Mouse (Mus musculus): ENCODE results near the gene Islr. TPM values are rescaled to one million over a fixed set of nuclear protein-coding genes. Genes with fewer than 3 reads are reported as not detected.

The Islr gene
- total and polyA plus RNA-seq, 3 experiments = not detected

DNA sequence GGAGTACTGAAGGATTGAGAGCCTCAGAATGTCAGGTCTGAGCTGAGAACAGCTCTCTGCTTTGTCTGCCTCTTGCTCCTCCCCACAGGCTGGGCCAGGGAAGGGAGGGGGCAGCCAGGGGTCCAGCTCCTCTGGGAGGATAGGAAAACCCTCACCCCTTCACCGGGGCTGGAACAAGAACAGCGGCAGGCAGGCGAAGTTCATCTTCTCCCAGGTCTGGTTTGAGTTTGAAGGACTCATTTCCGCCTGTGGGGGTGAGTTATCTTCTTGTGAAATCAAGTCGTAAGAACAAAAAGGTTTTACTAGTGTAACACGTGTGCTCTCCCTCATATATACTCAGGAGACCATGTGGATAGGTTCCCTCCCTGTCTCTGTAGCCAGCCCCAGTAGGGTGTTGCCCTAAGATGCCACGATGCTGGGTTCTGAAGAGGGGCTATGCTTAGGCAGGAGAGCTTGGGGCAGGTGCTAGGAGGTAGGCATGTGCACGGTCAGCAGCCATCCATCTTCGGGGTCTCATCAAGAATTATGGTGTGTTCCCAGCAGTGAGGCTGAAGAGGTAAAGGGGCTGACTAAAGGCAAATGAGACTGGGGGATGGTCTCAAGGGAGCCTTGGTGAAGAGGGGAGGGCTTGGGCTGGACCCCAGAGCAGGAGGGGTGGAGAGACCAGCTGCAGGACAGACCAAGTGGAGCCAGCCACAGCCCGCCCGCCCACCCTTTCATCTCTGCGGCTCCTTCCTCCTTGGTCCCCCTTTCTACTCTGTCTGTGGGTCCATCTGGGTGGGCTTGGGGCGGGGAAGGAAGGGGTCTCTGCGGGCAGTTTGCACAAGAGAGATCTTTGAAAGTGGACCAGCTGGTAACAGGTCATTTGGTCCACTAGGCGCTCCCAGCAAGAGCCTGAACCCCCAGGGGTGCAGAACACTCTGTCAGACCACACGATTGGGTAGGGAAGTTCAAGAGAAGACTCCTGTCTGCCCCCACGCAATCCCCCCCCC is 69.9 kb downstream of the Islr start:
- Histone ChIP-seq H3K4me1 (ENCODE audit: control insufficient read depth in 1 of 2, insufficient read depth in 2 of 2, low read length in 2 of 2) (no peaks in the 10 kb centered on the region), H3K9me3 (replicated peaks; ENCODE audit: insufficient read depth, low read length) (no peaks in the 10 kb centered on the region), H3K27ac (ENCODE audit: control insufficient read depth, low read depth, low read length) (no peak overlapping the region), H3K9ac (ENCODE audit: control insufficient read depth, low read depth, low read length, poor library complexity, severe bottlenecking) (no peak overlapping the region), H3K4me3 (ENCODE audit: control insufficient read depth in 1 of 2, insufficient read depth in 1 of 2, low read depth in 2 of 2, low read length in 2 of 2) (no peak overlapping the region), H3K36me3 (ENCODE audit: control insufficient read depth in 1 of 2, insufficient read depth in 2 of 2, low read length in 2 of 2) (no peaks in the 10 kb centered on the region), H3K79me2 (ENCODE audit: control insufficient read depth, insufficient read depth, low read length, poor library complexity) (no peaks in the 10 kb centered on the region), H3K27me3 (ENCODE audit: control insufficient read depth in 1 of 2, insufficient read depth in 2 of 2, low read length in 2 of 2) (peaks cover 4 to 19% of the 10 kb centered on the region in 2 experiments; a peak in 3 of 4 replicates)
- no peak for DNase-seq (ENCODE audit: low read depth, low spot score)
- TF ChIP-seq MYB (IDR thresholded peaks at IDR 0.05; ENCODE audit: low read depth, low read length) = no peak
- no peak for TF ChIP-seq CHD2 (IDR thresholded peaks at IDR 0.05; ENCODE audit: low read length)
- no peak for TF ChIP-seq CTCF (IDR thresholded peaks at IDR 0.05 in 2 of 3, conservative IDR thresholded peaks at IDR 0.05 in 1 of 3; ENCODE audit: control insufficient read depth in 1 of 3, insufficient read depth in 1 of 3, low read depth in 2 of 3, low read length in 3 of 3, poor library complexity in 1 of 3, severe bottlenecking in 1 of 3)
- no peak for TF ChIP-seq TBP (IDR thresholded peaks at IDR 0.05; ENCODE audit: low read depth, low read length)
- no peak for TF ChIP-seq BHLHE40 (IDR thresholded peaks at IDR 0.05; ENCODE audit: borderline replicate concordance, low read depth, low read length)
- no peak for TF ChIP-seq TAL1 (IDR thresholded peaks at IDR 0.05; ENCODE audit: low read length)
- TF ChIP-seq ZKSCAN1 (IDR thresholded peaks at IDR 0.05; ENCODE audit: low read depth, low read length) = no peak
- no peak for TF ChIP-seq CHD1 (IDR thresholded peaks at IDR 0.05; ENCODE audit: low read depth, low read length)
- TF ChIP-seq RAD21 (IDR thresholded peaks at IDR 0.05; ENCODE audit: low read depth, low read length) = no peak
- no peak for TF ChIP-seq MAFK (IDR thresholded peaks at IDR 0.05; ENCODE audit: borderline replicate concordance, low read depth, low read length)
- no peak for TF ChIP-seq MEF2A (IDR thresholded peaks at IDR 0.05; ENCODE audit: extremely low read depth, insufficient replicate concordance, low read depth, low read length, poor library complexity, severe bottlenecking)

DNA sequence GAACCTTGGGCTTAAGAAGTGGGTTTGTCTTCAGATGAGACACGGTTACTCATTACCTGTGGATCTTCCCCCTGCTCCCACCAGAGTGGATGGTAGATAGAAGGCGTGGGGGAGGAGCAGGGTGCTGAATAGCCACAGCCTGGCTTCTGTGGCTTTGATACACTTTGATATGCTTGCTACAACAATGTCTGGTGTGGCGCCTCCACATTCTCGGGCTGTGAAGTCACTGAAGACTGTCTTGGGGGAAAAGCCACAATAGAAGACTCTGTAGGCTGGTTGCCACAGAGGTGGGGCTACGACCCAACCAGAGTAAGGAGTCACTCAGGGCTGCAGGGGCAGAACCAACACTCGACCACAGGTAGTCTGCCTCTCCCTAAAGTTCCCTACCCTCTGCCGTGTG is 72.4 kb downstream of the Islr start:
- no peaks in the 10 kb centered on the region for H3K79me2 ChIP-seq (ENCODE audit: control insufficient read depth, insufficient read depth, low read length, poor library complexity)
- DNase-seq (ENCODE audit: low read depth, low spot score) = no peak
- peaks cover 4 to 13% of the 10 kb centered on the region in 2 experiments; a peak in 3 of 4 replicates for H3K27me3 ChIP-seq (ENCODE audit: control insufficient read depth in 1 of 2, insufficient read depth in 2 of 2, low read length in 2 of 2)
- H3K9ac ChIP-seq (ENCODE audit: control insufficient read depth, low read depth, low read length, poor library complexity, severe bottlenecking) = no peak overlapping the region
- H3K9me3 ChIP-seq (replicated peaks; ENCODE audit: insufficient read depth, low read length) = no peaks in the 10 kb centered on the region
- no peaks in the 10 kb centered on the region for H3K36me3 ChIP-seq (ENCODE audit: control insufficient read depth in 1 of 2, insufficient read depth in 2 of 2, low read length in 2 of 2)
- no peak overlapping the region for H3K4me3 ChIP-seq (ENCODE audit: control insufficient read depth in 1 of 2, insufficient read depth in 1 of 2, low read depth in 2 of 2, low read length in 2 of 2)
- TF ChIP-seq MAFK (IDR thresholded peaks at IDR 0.05; ENCODE audit: borderline replicate concordance, low read depth, low read length) (no peak), ZKSCAN1 (IDR thresholded peaks at IDR 0.05; ENCODE audit: low read depth, low read length) (no peak), SMC3 (IDR thresholded peaks at IDR 0.05; ENCODE audit: low read depth, low read length) (no peak), MEF2A (IDR thresholded peaks at IDR 0.05; ENCODE audit: extremely low read depth, insufficient replicate concordance, low read depth, low read length, poor library complexity, severe bottlenecking) (no peak)
- H3K4me1 ChIP-seq (ENCODE audit: control insufficient read depth in 1 of 2, insufficient read depth in 2 of 2, low read length in 2 of 2) = no peaks in the 10 kb centered on the region
- H3K27ac ChIP-seq (ENCODE audit: control insufficient read depth, low read depth, low read length) = no peak overlapping the region

All from MEL (cell line).